8 mouse cellular contexts compared by ENCODE assay signal in genomic region chr9:13296274-13297121, GRCm38 (mm10). TPM values are rescaled to one million over a fixed set of nuclear protein-coding genes. Genes with fewer than 3 reads are reported as not detected.
DNase-seq lines count a peak whose midpoint lies in the region; ATAC-seq lines count a peak whose summit lies in the region.

No protein-coding gene starts in this region.

- no peaks in the 10 kb centered on the region for H3K9me3 ChIP-seq in intestine, embryonic 16.5 days (ENCODE audit: control insufficient read depth, low read length)
- no peaks in the 10 kb centered on the region for H3K9me3 ChIP-seq in midbrain, embryonic 10.5 days (replicated peaks)

- peak; percentile 96 for ATAC-seq in intestine, embryonic 16.5 days

- WGBS in intestine, embryonic 16.5 days = under 1% methylated on average over 28 of the region's 28 CpGs
- under 1% methylated on average over 28 of the region's 28 CpGs for WGBS in midbrain, embryonic 10.5 days

- peak; percentile 88 for DNase-seq in adrenal gland, adult 8-10 months
- DNase-seq in embryo, embryonic 11.5 days (ENCODE audit: low read depth, low spot score) = peak; percentile 80
- DNase-seq in gastrocnemius, postnatal 36 days = peak; percentile 78 to 90
- DNase-seq in left cerebral cortex, postnatal 36 days (ENCODE audit: low spot score in 2 of 2) = peak; percentile 85
- DNase-seq in midbrain, embryonic 10.5 days (ENCODE audit: low spot score) = peak; percentile 89
- peak; percentile 85 to 86 for DNase-seq in right cerebral cortex, postnatal 36 days (ENCODE audit: low spot score in 2 of 2)
- DNase-seq in urinary bladder, postnatal 4 days (ENCODE audit: low spot score in 2 of 2) = peak; percentile 89 to 92

- intact Hi-C loops in gastrocnemius, postnatal 36 days (cut with DNase I) = loop anchor here (2.0 kb wide), 1 partner anchor 356 kb away; no protein-coding TSS in a partner anchor
- intact Hi-C loops in left cerebral cortex, postnatal 36 days (cut with DNase I) = loop anchor here (2.0 kb wide), 2 partner anchors 50 to 356 kb away; partner anchors contain the start of gene Ccdc82

- no peaks in the 10 kb centered on the region for H3K27me3 ChIP-seq in intestine, embryonic 16.5 days (replicated peaks; ENCODE audit: control insufficient read depth, insufficient read depth, low read length)
- H3K27me3 ChIP-seq in midbrain, embryonic 10.5 days (ENCODE audit: low read depth, poor library complexity, severe bottlenecking) = peaks cover 24% of the 10 kb centered on the region

- H3K27ac ChIP-seq in intestine, embryonic 16.5 days (ENCODE audit: low read length) = peak overlapping the region; percentile 14
- peak overlapping the region; percentile 90 for H3K27ac ChIP-seq in midbrain, embryonic 10.5 days (replicated peaks)

- no peaks in the 10 kb centered on the region for H3K36me3 ChIP-seq in intestine, embryonic 16.5 days (ENCODE audit: control insufficient read depth, insufficient read depth, low read length)
- H3K36me3 ChIP-seq in midbrain, embryonic 10.5 days = no peaks in the 10 kb centered on the region

- peak overlapping the region; percentile 94 for H3K4me2 ChIP-seq in intestine, embryonic 16.5 days (ENCODE audit: low read depth, low read length)

- H3K4me1 ChIP-seq in intestine, embryonic 16.5 days (ENCODE audit: control insufficient read depth, insufficient read depth, low read length) = peaks cover 16% of the 10 kb centered on the region
- H3K4me1 ChIP-seq in midbrain, embryonic 10.5 days = peaks cover 50% of the 10 kb centered on the region

- H3K4me3 ChIP-seq in intestine, embryonic 16.5 days (ENCODE audit: low read length) = peak overlapping the region; percentile 59
- H3K4me3 ChIP-seq in midbrain, embryonic 10.5 days = peak overlapping the region; percentile 76

- H3K9ac ChIP-seq in intestine, embryonic 16.5 days (ENCODE audit: low read depth, low read length) = peak overlapping the region; percentile 72

RNA-seq across cellular contexts. Expression of gene Maml2, which starts 1.3 kb away (rescaled TPM):
- 10 to 100 TPM in 2 of 4 experiments, 1 to 10 TPM in 2; 6.7 to 13.7 (median 9.6) TPM for total RNA-seq in adrenal gland, adult 8-10 months (2022)
- 1 to 10 TPM; 2.0 to 2.3 TPM for total RNA-seq in gastrocnemius, postnatal 36 days (2021)
- 5.0 TPM in 2 replicates for polyA plus RNA-seq in intestine, embryonic 16.5 days (2015; fragmentation: Nextera tagmentation; extraction: Ambion mirVana)
- 1 to 10 TPM; 6.2 to 7.1 TPM for total RNA-seq in left cerebral cortex, postnatal 36 days (2021)
- polyA plus RNA-seq in midbrain, embryonic 10.5 days (2016; fragmentation: Nextera tagmentation; extraction: Ambion mirVana) = 8.6 and 11.5 TPM in 2 replicates

RNA-seq across cellular contexts. Expression of gene Ccdc82, which starts 49.7 kb away (rescaled TPM):
- total RNA-seq in adrenal gland, adult 8-10 months (2022) = 10 to 100 TPM; 15.8 to 30.0 (median 21.9) TPM
- total RNA-seq in gastrocnemius, postnatal 36 days (2021) = 1 to 10 TPM; 3.5 to 3.7 TPM
- 7.1 and 7.5 TPM in 2 replicates for polyA plus RNA-seq in intestine, embryonic 16.5 days (2015; fragmentation: Nextera tagmentation; extraction: Ambion mirVana)
- 10 to 100 TPM; 13.2 to 18.1 TPM for total RNA-seq in left cerebral cortex, postnatal 36 days (2021)
- polyA plus RNA-seq in midbrain, embryonic 10.5 days (2016; fragmentation: Nextera tagmentation; extraction: Ambion mirVana) = 9.1 and 11.7 TPM in 2 replicates

RNA-seq across cellular contexts. Expression of gene Jrkl, which starts 50.9 kb away (rescaled TPM):
- total RNA-seq in adrenal gland, adult 8-10 months (2022) = 1 to 10 TPM; 7.7 to 9.5 (median 8.0) TPM
- total RNA-seq in gastrocnemius, postnatal 36 days (2021) = 1 to 10 TPM; 2.3 to 3.2 TPM
- 6.2 and 6.8 TPM in 2 replicates for polyA plus RNA-seq in intestine, embryonic 16.5 days (2015; fragmentation: Nextera tagmentation; extraction: Ambion mirVana)
- 1 to 10 TPM; 7.6 to 9.8 TPM for total RNA-seq in left cerebral cortex, postnatal 36 days (2021)
- polyA plus RNA-seq in midbrain, embryonic 10.5 days (2016; fragmentation: Nextera tagmentation; extraction: Ambion mirVana) = 7.6 and 9.1 TPM in 2 replicates

Comparison
In these comparisons a context has a peak if more than half of its experiments do, and no peak if none do; other contexts are left out.
1. Peak in every context shown above with its lines: DNase-seq, ATAC-seq, H3K4me3 ChIP-seq and H3K27ac ChIP-seq.